Mouse (Mus musculus): Measurements from ENCODE around the gene H2-DMb1.

H2-DMb1 gene

DNA sequence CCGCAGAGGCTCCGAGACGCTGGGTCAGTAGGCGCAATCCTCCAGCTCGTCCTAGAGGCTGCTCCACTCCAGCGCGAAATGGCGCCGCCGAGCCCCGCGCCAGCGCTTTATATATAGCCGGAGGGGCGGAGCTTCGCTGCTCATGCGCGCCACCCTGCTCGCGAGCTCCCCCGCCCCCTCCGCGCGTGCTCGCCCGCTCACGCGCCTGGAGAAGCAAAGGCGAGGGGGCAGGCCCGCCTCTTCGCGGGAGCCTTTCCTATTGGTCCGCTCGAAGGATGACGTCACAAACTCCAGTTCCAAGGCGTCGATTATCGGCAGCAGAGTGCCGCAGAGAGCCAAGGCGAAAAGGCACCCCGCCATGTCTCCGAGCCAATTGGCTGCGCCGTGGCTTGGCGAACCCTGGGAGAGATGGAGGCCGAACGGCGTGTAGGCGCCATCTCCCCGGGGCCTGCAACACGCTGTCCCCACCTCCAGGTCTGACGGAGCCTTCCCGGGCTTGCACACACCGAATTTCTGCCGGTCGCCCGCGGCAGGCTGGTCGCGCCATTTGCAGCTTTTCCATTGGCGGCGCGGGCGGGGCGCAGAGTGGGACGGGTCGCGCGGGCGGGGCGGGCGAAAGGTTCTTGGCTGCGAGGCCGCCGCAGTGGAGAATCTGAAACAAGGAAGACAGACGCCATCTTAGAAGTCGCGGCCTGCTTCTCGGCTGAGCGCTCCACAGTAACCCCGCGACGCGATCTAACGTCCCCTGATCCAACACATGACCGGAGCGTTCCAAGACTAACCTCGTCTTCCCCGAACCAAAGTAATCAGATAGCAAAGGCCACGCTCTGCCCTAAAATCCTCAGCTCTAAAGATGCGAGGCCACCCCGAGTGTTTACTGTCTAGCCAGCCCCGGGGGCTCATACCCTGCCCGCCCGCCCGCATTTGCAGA, 33.4 kb upstream of the H2-DMb1 start, which contains the start of gene H2-DMa:
Gene H2-DMa, plus strand, starts transcription at position 293 of the 931 bp plus-strand sequence.
- POLR2A ChIA-PET = interaction anchor here (0.5 to 21.3 kb wide), 180 partner anchors 8 to 1706 kb away, joined by 3 to 604 read pairs (median 4); partner anchors contain the start of genes Rps18 (in 4 of the 4), Rxrb (in 4 of the 4), Slc39a7 (in 4 of the 4) and Vps52 (in 4 of the 4)
- CTCF ChIA-PET = interaction anchor here in 3 of 4 experiments (0.7 to 5.9 kb wide), 7 partner anchors 9 to 207 kb away, joined by 3 to 42 read pairs (median 6); no protein-coding TSS in a partner anchor

DNA sequence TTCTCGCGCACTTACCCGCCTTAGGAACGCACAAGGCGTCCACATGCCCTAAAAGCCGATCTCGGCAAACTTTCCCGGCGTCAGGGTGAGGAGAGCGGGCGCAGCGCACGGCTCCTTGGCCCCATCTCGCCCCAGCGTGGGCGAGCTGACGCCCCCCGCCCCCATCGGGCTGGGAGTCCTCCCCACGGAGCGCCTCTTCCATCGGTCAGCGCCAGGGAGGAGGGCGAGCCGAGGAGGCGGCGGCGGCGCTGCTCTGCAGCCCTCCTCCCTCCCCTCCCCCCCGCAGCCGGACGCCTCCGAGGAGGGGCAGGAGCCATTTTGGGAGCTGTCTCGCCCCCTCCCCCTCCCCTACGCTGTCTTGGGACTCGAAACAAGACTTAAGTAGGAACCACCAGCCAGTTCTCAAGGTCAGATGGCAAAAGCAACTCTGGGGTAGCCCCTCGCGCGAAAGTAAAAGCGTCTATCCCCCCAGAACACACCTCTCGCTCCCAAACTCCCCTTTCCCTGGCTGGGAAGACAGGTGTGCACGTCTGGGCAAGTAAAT, 32.6 kb upstream of the H2-DMb1 start:
- ChIA-PET CTCF (interaction anchor here in 2 of 4 experiments (0.6 to 5.9 kb wide), 3 partner anchors 15 to 1248 kb away, joined by 4 to 42 read pairs (median 11); no protein-coding TSS in a partner anchor), POLR2A (interaction anchor here (0.5 to 21.3 kb wide), 83 partner anchors 7 to 1706 kb away, joined by 3 to 604 read pairs (median 5); partner anchors contain the start of genes Rps18 (in 4 of the 4), Vps52 (in 4 of the 4), H2-Ke6 (in 3 of the 4) and H2-Oa (in 3 of the 4))

DNA sequence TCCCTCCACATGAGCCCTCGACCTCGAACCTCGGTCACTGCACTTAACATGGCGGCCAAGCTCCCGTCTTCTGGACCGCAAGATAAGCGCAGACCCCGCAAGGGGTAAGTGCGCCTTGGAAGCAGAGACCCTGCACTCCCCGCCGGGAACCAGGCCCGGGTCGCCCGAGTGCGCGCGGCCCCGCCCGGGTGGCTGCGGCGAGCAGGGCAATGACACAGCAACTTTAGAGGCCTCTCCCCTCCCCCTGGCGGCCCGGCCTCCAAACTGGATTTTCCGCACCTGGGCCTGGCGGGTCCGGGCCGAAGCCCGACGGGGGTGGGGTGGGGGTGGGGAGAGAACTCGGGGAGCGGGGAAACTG, 32.1 kb upstream of the H2-DMb1 start:
- ChIA-PET CTCF (interaction anchor here in 2 of 4 experiments (0.6 to 5.9 kb wide), 3 partner anchors 14 to 1249 kb away, joined by 4 to 42 read pairs (median 11); no protein-coding TSS in a partner anchor), POLR2A (interaction anchor here (0.5 to 21.3 kb wide), 56 partner anchors 7 to 830 kb away, joined by 3 to 604 read pairs (median 6); partner anchors contain the start of genes H2-Ke6 (in 3 of the 4), H2-Oa (in 3 of the 4), Rps18 (in 3 of the 4) and Rxrb (in 3 of the 4))

GRCm38 (mm10) chr17:34121172-34121878, 31.5 kb upstream of the H2-DMb1 start:
- ChIA-PET CTCF (interaction anchor here in 3 of 4 experiments (0.7 to 1.0 kb wide), 6 partner anchors 14 to 826 kb away, joined by 3 to 6 read pairs (median 4); no protein-coding TSS in a partner anchor), POLR2A (interaction anchor here in 3 of 4 experiments (0.6 to 21.3 kb wide), 60 partner anchors 6 to 1794 kb away, joined by 3 to 604 read pairs (median 4); partner anchors contain the start of genes Agpat1 (in 3 of the 3), H2-Oa (in 3 of the 3), Rxrb (in 3 of the 3) and Slc39a7 (in 3 of the 3))

DNA sequence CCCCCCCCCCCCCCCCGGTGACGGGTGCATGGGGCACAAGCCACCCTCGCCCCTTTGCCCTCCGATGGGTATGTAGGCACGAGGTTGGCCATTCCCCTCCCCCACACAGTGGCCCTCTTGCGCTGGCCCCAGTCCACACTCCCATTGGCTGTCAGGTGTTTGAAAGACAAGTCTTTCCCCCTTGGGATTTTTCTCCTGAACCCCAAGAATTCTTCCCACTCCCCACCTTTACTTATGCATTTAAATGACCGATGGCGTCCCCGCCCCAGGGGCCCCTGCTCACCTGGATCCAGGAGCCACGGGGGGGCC, 31.0 kb upstream of the H2-DMb1 start:
- ChIA-PET CTCF (interaction anchor here in 2 of 4 experiments (0.7 to 1.0 kb wide), 5 partner anchors 13 to 770 kb away, joined by 3 to 6 read pairs (median 4); no protein-coding TSS in a partner anchor), POLR2A (interaction anchor here in 3 of 4 experiments (0.6 to 21.3 kb wide), 54 partner anchors 5 to 1794 kb away, joined by 3 to 604 read pairs (median 4); partner anchors contain the start of genes Agpat1 (in 3 of the 3), H2-Oa (in 3 of the 3), Rxrb (in 3 of the 3) and Slc39a7 (in 3 of the 3))

GRCm38 (mm10) chr17:34122188-34122984, 30.5 kb upstream of the H2-DMb1 start, which contains the start of gene Brd2:
Gene Brd2, minus strand, starts transcription at chr17:34122634.
- ChIA-PET POLR2A (interaction anchor here in 3 of 4 experiments (0.6 to 21.3 kb wide), 48 partner anchors 5 to 830 kb away, joined by 3 to 604 read pairs (median 4); partner anchors contain the start of genes H2-Oa (in 3 of the 3), Agpat1 (in 2 of the 3), H2-DMa (in 2 of the 3) and Rps18 (in 2 of the 3)), CTCF (interaction anchor here in 2 of 4 experiments (0.6 to 1.3 kb wide), 4 partner anchors 13 to 56 kb away, joined by 3 to 7 read pairs (median 6); no protein-coding TSS in a partner anchor)

GRCm38 (mm10) chr17:34123111-34123510, 29.8 kb upstream of the H2-DMb1 start:
- CTCF ChIA-PET = interaction anchor here in 2 of 4 experiments (0.6 to 1.6 kb wide), 4 partner anchors 12 to 55 kb away, joined by 3 to 7 read pairs (median 4); no protein-coding TSS in a partner anchor
- POLR2A ChIA-PET = interaction anchor here in 3 of 4 experiments (0.6 to 10.2 kb wide), 10 partner anchors 8 to 829 kb away, joined by 3 to 230 read pairs (median 4); partner anchors contain the start of genes H2-DMa (in 2 of the 3), Rps18 (in 1 of the 3), Rxrb (in 1 of the 3) and Slc39a7 (in 1 of the 3)

- ChIA-PET CTCF (interaction anchor here in 3 of 4 experiments (1.2 to 1.6 kb wide), 4 partner anchors 12 to 22 kb away, joined by 3 to 7 read pairs (median 4); no protein-coding TSS in a partner anchor), POLR2A (interaction anchor here in 3 of 4 experiments (0.9 to 10.2 kb wide), 10 partner anchors 9 to 829 kb away, joined by 3 to 230 read pairs (median 5); partner anchors contain the start of genes H2-DMa (in 2 of the 3), Rps18 (in 1 of the 3), Rxrb (in 1 of the 3) and Slc39a7 (in 1 of the 3))
These were observed 29.4 kb upstream of the H2-DMb1 start for GRCm38 (mm10) chr17:34123518-34123917.

GRCm38 (mm10) chr17:34124649-34125048, 28.2 kb upstream of the H2-DMb1 start:
- ChIA-PET POLR2A (interaction anchor here (0.7 to 10.2 kb wide), 14 partner anchors 9 to 1037 kb away, joined by 3 to 230 read pairs (median 4); partner anchors contain the start of genes H2-DMa (in 2 of the 4), B3galt4 (in 1 of the 4), Rxrb (in 1 of the 4) and Slc39a7 (in 1 of the 4)), CTCF (interaction anchor here (0.6 to 2.2 kb wide), 11 partner anchors 10 to 1764 kb away, joined by 3 to 17 read pairs (median 5); partner anchors contain the start of genes Agpat1 (in 1 of the 4) and Daxx (in 1 of the 4))

DNA sequence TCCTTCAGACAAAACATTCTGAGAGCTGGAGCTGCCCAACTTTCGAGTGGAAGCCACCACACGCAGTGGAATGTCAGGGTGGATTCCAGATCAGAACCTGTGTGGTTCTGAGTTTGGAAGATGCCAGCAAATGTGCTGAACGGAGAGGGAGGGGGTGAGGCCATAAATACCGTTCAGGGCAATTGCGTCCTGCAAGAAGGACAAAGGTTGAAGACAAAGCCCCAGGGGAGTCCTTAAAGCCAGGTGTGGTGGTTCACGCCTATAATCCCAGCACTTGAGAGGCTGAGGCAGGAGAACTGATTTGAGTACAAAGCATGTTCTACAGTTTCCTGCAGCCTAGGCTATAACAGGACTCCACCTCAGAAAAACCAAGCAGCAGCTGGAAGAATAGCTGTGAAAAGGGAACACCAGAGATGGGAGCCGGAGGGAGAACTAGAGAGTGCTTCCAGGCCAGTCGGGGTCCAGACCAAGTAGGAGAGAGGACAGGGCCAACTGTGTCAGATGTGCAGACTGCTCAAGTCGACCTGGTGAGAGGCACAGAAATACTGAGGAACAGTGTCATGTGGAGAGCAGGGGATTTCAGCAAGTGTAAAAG, 25.9 kb upstream of the H2-DMb1 start:
- ChIA-PET CTCF (interaction anchor here in 1 of 4 experiments (0.9 to 1.0 kb wide), 2 partner anchors 44 to 261 kb away, joined by 3 read pairs; no protein-coding TSS in a partner anchor), POLR2A (interaction anchor here in 3 of 4 experiments (1.2 to 10.2 kb wide), 6 partner anchors 8 to 33 kb away, joined by 3 to 230 read pairs (median 18); partner anchors contain the start of gene H2-DMa (in 3 of the 3))

DNA sequence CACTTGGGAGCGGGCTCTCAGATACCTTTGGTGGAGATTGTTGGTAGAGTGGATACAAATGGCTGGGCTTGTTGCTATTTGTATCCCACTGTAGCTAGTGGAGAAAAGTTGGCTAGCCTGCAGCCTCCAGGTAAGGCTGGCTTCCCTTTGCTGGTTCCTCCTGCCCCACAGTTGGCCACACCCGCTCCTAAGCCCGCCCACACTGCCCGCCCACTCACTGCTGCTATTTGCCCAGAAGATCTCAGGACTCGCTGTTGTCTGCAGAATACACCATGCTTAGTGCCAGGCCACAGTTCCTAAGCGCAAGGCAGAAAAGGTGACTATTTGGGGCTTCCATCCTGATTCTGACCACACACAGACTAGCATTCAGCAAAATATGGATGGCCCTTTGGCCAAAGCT, 25.4 kb upstream of the H2-DMb1 start:
- CTCF ChIA-PET = interaction anchor here (0.6 to 1.5 kb wide), 12 partner anchors 10 to 491 kb away, joined by 3 to 7 read pairs (median 3); partner anchors contain the start of genes H2-Oa (in 1 of the 4), Rxrb (in 1 of the 4) and Slc39a7 (in 1 of the 4)

DNA sequence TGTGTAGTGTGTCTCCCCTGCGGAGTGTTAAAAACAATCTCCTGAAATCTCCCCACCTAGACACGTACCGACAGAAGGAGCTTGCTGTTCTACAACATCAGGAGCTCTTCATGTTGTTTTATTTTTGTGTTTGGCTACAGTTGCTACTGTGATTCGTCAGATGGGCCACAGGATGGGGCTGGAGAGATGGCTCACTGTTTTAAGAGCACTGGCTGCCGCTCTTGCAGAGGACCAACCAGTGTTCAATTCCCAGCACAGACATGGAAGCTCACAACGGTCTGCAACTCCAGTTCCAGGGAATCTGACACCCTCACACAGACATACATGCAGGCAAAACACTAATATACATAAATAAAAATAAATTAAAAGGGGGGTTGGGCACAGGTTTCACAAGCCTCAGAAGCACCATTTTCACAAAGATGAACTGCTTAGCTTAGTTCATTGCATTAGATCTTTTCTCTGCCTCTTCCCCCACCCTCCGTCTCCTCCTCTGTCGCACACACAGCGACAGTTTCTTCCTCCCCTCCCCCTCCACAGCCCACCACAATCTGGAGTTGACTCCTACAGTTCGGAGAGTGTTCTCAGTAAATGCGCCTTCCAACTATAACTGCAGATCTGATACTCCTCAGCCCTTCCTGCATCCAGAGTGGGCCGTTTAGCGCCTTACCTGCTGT, 24.5 kb upstream of the H2-DMb1 start:
- CTCF ChIA-PET = interaction anchor here (0.6 to 1.5 kb wide), 16 partner anchors 9 to 490 kb away, joined by 3 to 7 read pairs (median 3); partner anchors contain the start of genes H2-Oa (in 1 of the 4), Rxrb (in 1 of the 4) and Slc39a7 (in 1 of the 4)

More for the DNA sequence above, 25.4 kb upstream of the H2-DMb1 start:
- POLR2A ChIA-PET = interaction anchor here (0.6 to 10.2 kb wide), 14 partner anchors 8 to 476 kb away, joined by 3 to 230 read pairs (median 5); partner anchors contain the start of genes H2-DMa (in 4 of the 4), B3galt4 (in 1 of the 4), Rnf5 (in 1 of the 4) and Rxrb (in 1 of the 4)

GRCm38 (mm10) chr17:34128944-34129791, 23.7 kb upstream of the H2-DMb1 start:
- ChIA-PET CTCF (interaction anchor here in 3 of 4 experiments (0.6 to 2.0 kb wide), 14 partner anchors 8 to 666 kb away, joined by 3 to 10 read pairs (median 4); no protein-coding TSS in a partner anchor), POLR2A (interaction anchor here (0.5 to 10.2 kb wide), 19 partner anchors 10 to 178 kb away, joined by 3 to 230 read pairs (median 4); partner anchors contain the start of genes H2-DMa (in 3 of the 4), B3galt4 (in 1 of the 4), Rxrb (in 1 of the 4) and Slc39a7 (in 1 of the 4))

More for the DNA sequence above, 24.5 kb upstream of the H2-DMb1 start:
- POLR2A ChIA-PET = interaction anchor here (0.6 to 10.2 kb wide), 19 partner anchors 9 to 475 kb away, joined by 3 to 230 read pairs (median 4); partner anchors contain the start of genes H2-DMa (in 4 of the 4), B3galt4 (in 1 of the 4), Rnf5 (in 1 of the 4) and Rxrb (in 1 of the 4)

Data from embryonic stem cell, embryonic (primary cell).